9 mouse cellular contexts compared by ENCODE assay signal in the genomic region with DNA sequence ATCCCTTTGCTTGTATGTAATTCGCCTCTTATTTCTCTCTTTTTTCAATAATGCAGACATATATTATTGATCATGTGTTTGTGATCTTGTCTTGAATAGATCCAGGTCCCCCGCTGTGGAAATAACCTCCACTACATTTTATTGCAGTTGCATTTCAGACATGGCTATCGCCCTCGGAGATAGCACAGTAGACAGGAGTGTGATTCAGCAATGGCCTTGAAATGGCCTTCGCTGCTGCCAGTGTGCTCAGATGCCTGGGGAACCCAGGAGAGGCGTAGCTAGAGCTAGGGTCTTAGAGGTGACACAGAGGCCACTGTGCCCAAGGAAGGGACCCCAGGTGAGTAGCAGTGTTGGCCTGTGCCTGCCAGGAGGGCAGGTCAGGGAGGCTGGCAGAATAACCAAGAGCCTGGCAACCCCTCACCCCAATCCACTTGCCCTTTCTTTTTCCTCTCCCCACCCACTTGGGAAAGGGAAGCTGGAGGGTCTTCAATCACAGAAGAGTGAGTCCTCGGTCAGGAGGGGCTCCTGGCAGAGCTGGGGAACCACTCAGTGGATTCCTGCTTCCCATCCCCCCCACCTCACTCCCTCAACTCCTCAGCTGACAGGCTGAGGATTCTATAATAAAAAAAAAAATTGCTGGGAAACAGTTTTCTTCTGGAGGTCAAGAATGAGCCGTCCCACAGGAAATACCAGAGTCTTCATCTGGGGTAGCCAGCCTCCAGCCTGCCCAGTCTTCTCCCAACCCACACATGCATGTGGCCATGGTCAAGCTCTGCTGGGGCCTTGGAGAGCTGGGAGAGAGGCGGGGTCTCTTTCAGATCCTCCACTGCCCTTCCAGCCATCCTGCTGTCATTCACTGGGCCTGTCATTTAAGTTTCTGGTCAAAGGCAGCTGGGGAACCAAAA.
A peak's percentile ranks its signal among the peaks of the same experiment; 100 is the strongest.
DNase-seq lines count a peak whose midpoint lies in the region; ATAC-seq lines count a peak whose summit lies in the region.
"Had no signal": no experiment of that assay in that cellular context is flagged by ENCODE, and none has a peak within 500 bp of the region (broad histone marks: within the 10 kb centered on the region; RNA-seq: fewer than 3 reads in every experiment).

No protein-coding gene starts in this region.

- no peak for ATAC-seq in hindbrain, embryonic 13.5 days (ENCODE audit: low FRiP score)
- no peak for ATAC-seq in hindbrain, embryonic 12.5 days (ENCODE audit: low FRiP score)
- no peak for ATAC-seq in embryonic facial prominence, embryonic 14.5 days (ENCODE audit: low read depth)
- no peak for ATAC-seq in limb, embryonic 15.5 days (ENCODE audit: insufficient number of reproducible peaks, low FRiP score, low TSS enrichment, low read depth)

- H3K4me1 ChIP-seq in hindbrain, embryonic 13.5 days (replicated peaks) = peaks cover 12% of the 10 kb centered on the region; the same call in 1 of the 2 replicates
- peaks cover 15% of the 10 kb centered on the region; the same call in 1 of the 2 replicates for H3K4me1 ChIP-seq in hindbrain, embryonic 12.5 days
- peaks cover 29% of the 10 kb centered on the region for H3K4me1 ChIP-seq in embryonic facial prominence, embryonic 14.5 days (ENCODE audit: control insufficient read depth, insufficient read depth, low read length)
- H3K4me1 ChIP-seq in limb, embryonic 15.5 days = peaks cover 45% of the 10 kb centered on the region

- no peak overlapping the region for H3K4me3 ChIP-seq in hindbrain, embryonic 13.5 days
- no peak overlapping the region for H3K4me3 ChIP-seq in hindbrain, embryonic 12.5 days
- H3K4me3 ChIP-seq in embryonic facial prominence, embryonic 14.5 days (ENCODE audit: low read depth, low read length) = no peak overlapping the region
- no peak overlapping the region for H3K4me3 ChIP-seq in limb, embryonic 15.5 days

- DNase-seq in adrenal gland, adult 8-10 months = peak; percentile 74
- DNase-seq in embryonic facial prominence, embryonic 14.5 days (ENCODE audit: low spot score) = no peak
- DNase-seq in T-cell, adult 2 months (ENCODE audit: low spot score) = no peak
- no peak for DNase-seq in spleen, adult 18-20 months
- no peak for DNase-seq in cerebellum, postnatal 36 days

- H3K4me2 ChIP-seq in hindbrain, embryonic 13.5 days = no peak overlapping the region
- H3K4me2 ChIP-seq in hindbrain, embryonic 12.5 days (replicated peaks) = no peak overlapping the region
- no peak overlapping the region for H3K4me2 ChIP-seq in embryonic facial prominence, embryonic 14.5 days (ENCODE audit: low read depth, low read length)
- no peak overlapping the region for H3K4me2 ChIP-seq in limb, embryonic 15.5 days

- 78% methylated on average over 9 of the region's 9 CpGs for WGBS in hindbrain, embryonic 13.5 days
- 77% methylated on average over 9 of the region's 9 CpGs for WGBS in hindbrain, embryonic 12.5 days
- WGBS in embryonic facial prominence, embryonic 14.5 days = 64% methylated on average over 9 of the region's 9 CpGs
- WGBS in limb, embryonic 15.5 days = 68% methylated on average over 9 of the region's 9 CpGs

- no peak overlapping the region for H3K9ac ChIP-seq in hindbrain, embryonic 13.5 days
- no peak overlapping the region for H3K9ac ChIP-seq in hindbrain, embryonic 12.5 days
- H3K9ac ChIP-seq in embryonic facial prominence, embryonic 14.5 days (ENCODE audit: low read depth, low read length) = no peak overlapping the region
- H3K9ac ChIP-seq in limb, embryonic 15.5 days = no peak overlapping the region

- 0 out of 2 replicates have a peak overlapping the region, but pooled peaks have one; percentile 45 for H3K27ac ChIP-seq in hindbrain, embryonic 13.5 days
- H3K27ac ChIP-seq in hindbrain, embryonic 12.5 days = no peak overlapping the region
- peak overlapping the region; percentile 64; the same call in 1 of the 2 replicates for H3K27ac ChIP-seq in embryonic facial prominence, embryonic 14.5 days (replicated peaks; ENCODE audit: low read depth, low read length)
- peak overlapping the region; percentile 50; the same call in 1 of the 2 replicates for H3K27ac ChIP-seq in limb, embryonic 15.5 days

- H3K9me3 ChIP-seq in hindbrain, embryonic 13.5 days = no peaks in the 10 kb centered on the region
- no peaks in the 10 kb centered on the region for H3K9me3 ChIP-seq in hindbrain, embryonic 12.5 days (replicated peaks)
- no peaks in the 10 kb centered on the region for H3K9me3 ChIP-seq in embryonic facial prominence, embryonic 14.5 days (ENCODE audit: control insufficient read depth, low read length)
- no peaks in the 10 kb centered on the region for H3K9me3 ChIP-seq in limb, embryonic 15.5 days
- H3K9me3 ChIP-seq: G1E had no signal

- 0 out of 2 replicates have a peak, but pooled peaks cover 3% of the 10 kb centered on the region for H3K27me3 ChIP-seq in hindbrain, embryonic 13.5 days
- H3K27me3 ChIP-seq in hindbrain, embryonic 12.5 days = peaks cover 3% of the 10 kb centered on the region; the same call in 1 of the 2 replicates
- no peaks in the 10 kb centered on the region for H3K27me3 ChIP-seq in embryonic facial prominence, embryonic 14.5 days (replicated peaks; ENCODE audit: control insufficient read depth, insufficient read depth, low read length)
- no peaks in the 10 kb centered on the region for H3K27me3 ChIP-seq in limb, embryonic 15.5 days

- no peaks in the 10 kb centered on the region for H3K36me3 ChIP-seq in hindbrain, embryonic 13.5 days
- H3K36me3 ChIP-seq in hindbrain, embryonic 12.5 days = no peaks in the 10 kb centered on the region
- no peaks in the 10 kb centered on the region for H3K36me3 ChIP-seq in embryonic facial prominence, embryonic 14.5 days (ENCODE audit: control insufficient read depth, insufficient read depth, low read length)
- H3K36me3 ChIP-seq in limb, embryonic 15.5 days = no peaks in the 10 kb centered on the region
- H3K36me3 ChIP-seq: G1E had no signal
